Mouse (Mus musculus): ENCODE measurements around the gene 2300002M23Rik. TPM values are rescaled to one million over a fixed set of nuclear protein-coding genes. Genes with fewer than 3 reads are reported as not detected.
A peak's percentile ranks its signal among the peaks of the same experiment; 100 is the strongest.

Gene 2300002M23Rik
- polyA plus RNA-seq, 1 experiment from 2014 or later = not detected

DNA sequence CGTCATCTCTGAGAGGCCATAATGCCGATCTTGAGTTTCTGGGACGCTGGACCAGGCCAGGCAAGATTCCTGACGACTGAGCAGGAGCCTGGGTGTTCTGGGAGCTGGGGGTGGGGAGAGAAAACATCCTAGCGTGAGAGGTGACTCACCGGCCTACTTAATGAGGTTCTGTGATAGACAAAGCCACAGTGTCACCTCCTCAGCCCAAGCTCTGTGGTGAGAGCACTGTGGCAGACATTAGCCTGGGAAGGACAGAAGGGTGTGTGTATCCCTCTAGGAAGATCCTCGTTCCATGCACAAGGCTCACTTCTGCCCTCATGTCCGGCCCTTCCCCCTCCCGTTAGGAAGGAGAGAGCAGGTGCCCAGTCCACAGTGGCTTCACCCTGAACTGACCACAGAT lies 9.9 kb upstream of the 2300002M23Rik start:
- H3K4me2 ChIP-seq (ENCODE audit: low read depth, low read length) = no peak overlapping the region
- no peaks in the 10 kb centered on the region for H3K9me3 ChIP-seq (replicated peaks; ENCODE audit: control insufficient read depth, low read length)
- 80% methylated on average over 9 of the region's 9 CpGs for WGBS
- no peak overlapping the region for H3K9ac ChIP-seq (replicated peaks; ENCODE audit: low read length)
- ATAC-seq (replicated peaks; ENCODE audit: insufficient number of reproducible peaks, low FRiP score, low TSS enrichment, low read depth) = no peak
- H3K4me3 ChIP-seq (ENCODE audit: low read depth, low read length) = no peak overlapping the region
- no peak overlapping the region for H3K27ac ChIP-seq (replicated peaks; ENCODE audit: low read depth, low read length)
- H3K36me3 ChIP-seq (replicated peaks; ENCODE audit: control insufficient read depth, insufficient read depth, low read depth, low read length) = no peaks in the 10 kb centered on the region
- no peak for DNase-seq (ENCODE audit: low spot score)
- no peaks in the 10 kb centered on the region for H3K27me3 ChIP-seq (ENCODE audit: control insufficient read depth, insufficient read depth, low read length)
- no peaks in the 10 kb centered on the region for H3K4me1 ChIP-seq (ENCODE audit: control insufficient read depth, insufficient read depth, low read length)

DNA sequence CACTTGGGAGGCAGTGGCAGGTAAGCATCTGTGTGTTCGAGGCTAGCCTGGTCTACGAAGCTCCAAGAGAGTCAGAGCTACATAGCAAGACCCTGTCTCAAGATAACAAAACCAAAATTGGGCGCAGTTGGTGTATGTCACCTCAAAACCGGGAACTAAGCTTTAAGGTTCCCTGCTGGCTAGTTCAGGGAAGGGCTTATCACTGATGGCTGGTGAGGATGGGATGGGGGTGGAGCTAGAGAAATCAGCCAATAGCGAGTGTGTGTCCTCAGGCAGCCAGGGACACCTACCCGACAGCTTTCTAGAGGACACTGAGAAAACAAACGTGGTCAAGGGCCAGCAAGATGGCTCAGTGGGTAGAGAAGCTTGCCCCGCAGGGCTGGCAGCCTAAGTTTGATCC lies 9.0 kb upstream of the 2300002M23Rik start:
- DNase-seq (ENCODE audit: low spot score) (no peak), ATAC-seq (replicated peaks; ENCODE audit: insufficient number of reproducible peaks, low FRiP score, low TSS enrichment, low read depth) (no peak)
- no peaks in the 10 kb centered on the region for H3K4me1 ChIP-seq (ENCODE audit: control insufficient read depth, insufficient read depth, low read length)
- H3K9ac ChIP-seq (replicated peaks; ENCODE audit: low read length) = no peak overlapping the region
- no peaks in the 10 kb centered on the region for H3K27me3 ChIP-seq (ENCODE audit: control insufficient read depth, insufficient read depth, low read length)
- H3K9me3 ChIP-seq (replicated peaks; ENCODE audit: control insufficient read depth, low read length) = no peaks in the 10 kb centered on the region
- 66% methylated on average over 8 of the region's 8 CpGs for WGBS
- no peak overlapping the region for H3K4me2 ChIP-seq (ENCODE audit: low read depth, low read length)
- no peaks in the 10 kb centered on the region for H3K36me3 ChIP-seq (replicated peaks; ENCODE audit: control insufficient read depth, insufficient read depth, low read depth, low read length)
- no peak overlapping the region for H3K27ac ChIP-seq (replicated peaks; ENCODE audit: low read depth, low read length)
- no peak overlapping the region for H3K4me3 ChIP-seq (ENCODE audit: low read depth, low read length)

- Histone ChIP-seq H3K9me3 (replicated peaks; ENCODE audit: control insufficient read depth, low read length) (no peaks in the 10 kb centered on the region), H3K4me2 (ENCODE audit: low read depth, low read length) (no peak overlapping the region), H3K27ac (replicated peaks; ENCODE audit: low read depth, low read length) (no peak overlapping the region), H3K36me3 (replicated peaks; ENCODE audit: control insufficient read depth, insufficient read depth, low read depth, low read length) (no peaks in the 10 kb centered on the region), H3K4me3 (ENCODE audit: low read depth, low read length) (no peak overlapping the region), H3K9ac (replicated peaks; ENCODE audit: low read length) (no peak overlapping the region), H3K27me3 (ENCODE audit: control insufficient read depth, insufficient read depth, low read length) (peaks cover 18% of the 10 kb centered on the region), H3K4me1 (ENCODE audit: control insufficient read depth, insufficient read depth, low read length) (no peaks in the 10 kb centered on the region)
- DNase-seq (ENCODE audit: low spot score) (no peak), ATAC-seq (replicated peaks; ENCODE audit: insufficient number of reproducible peaks, low FRiP score, low TSS enrichment, low read depth) (no peak)
- WGBS = 18% methylated on average over 9 of the region's 9 CpGs
These were observed 517 bp downstream of the 2300002M23Rik start for GRCm38 (mm10) chr17:35567767-35568166.

DNA sequence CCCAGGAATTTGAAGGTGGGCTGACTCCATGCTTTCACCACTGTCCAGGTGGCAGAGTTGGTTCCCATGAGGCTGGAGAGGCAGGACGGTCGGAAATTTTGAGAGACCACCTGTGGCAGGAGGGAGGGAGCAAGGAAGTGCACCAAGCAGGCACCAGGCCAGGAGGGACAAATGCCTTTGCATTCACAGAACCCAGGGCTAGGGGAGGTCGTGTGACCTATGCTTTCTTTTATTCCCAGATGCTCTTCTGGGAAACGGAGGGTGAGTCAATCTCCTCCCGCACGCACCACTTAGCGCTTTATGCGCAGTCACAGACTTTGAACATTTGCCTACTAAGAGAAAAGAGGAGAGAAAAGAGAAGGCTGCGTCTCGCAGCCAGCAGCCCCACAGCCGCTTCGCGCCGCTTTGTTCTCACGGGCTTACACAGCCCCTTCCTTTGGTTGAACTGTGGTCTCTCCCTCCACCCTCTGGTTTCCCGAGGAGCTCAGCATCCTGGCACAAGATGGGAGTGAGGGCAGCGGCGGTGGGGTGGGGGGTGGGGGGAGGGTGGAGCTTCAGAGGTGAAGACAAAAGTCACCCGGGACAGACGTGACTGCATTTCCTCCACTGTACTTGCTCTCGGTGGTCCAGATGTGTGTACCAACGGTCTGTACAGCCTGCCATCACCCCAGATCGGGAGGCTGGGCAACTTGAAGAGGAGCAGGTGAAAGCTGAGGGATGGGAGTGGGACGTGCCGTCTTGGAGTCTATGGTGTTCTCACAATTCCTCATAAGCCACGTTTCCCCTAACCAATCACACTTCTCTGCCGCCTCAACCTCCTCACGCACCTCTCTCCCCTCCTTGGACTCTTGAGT lies 2.1 kb downstream of the 2300002M23Rik start:
- H3K4me3 ChIP-seq (ENCODE audit: low read depth, low read length) = peak overlapping the region; percentile 21

GRCm38 (mm10) chr17:35570836-35571235 lies 3.6 kb downstream of the 2300002M23Rik start:
- no peaks in the 10 kb centered on the region for H3K9me3 ChIP-seq (replicated peaks; ENCODE audit: control insufficient read depth, low read length)
- no peak overlapping the region for H3K9ac ChIP-seq (replicated peaks; ENCODE audit: low read length)
- H3K36me3 ChIP-seq (replicated peaks; ENCODE audit: control insufficient read depth, insufficient read depth, low read depth, low read length) = no peaks in the 10 kb centered on the region
- H3K4me3 ChIP-seq (ENCODE audit: low read depth, low read length) = no peak overlapping the region
- no peak overlapping the region for H3K27ac ChIP-seq (replicated peaks; ENCODE audit: low read depth, low read length)
- H3K27me3 ChIP-seq (ENCODE audit: control insufficient read depth, insufficient read depth, low read length) = peaks cover 18% of the 10 kb centered on the region
- no peak overlapping the region for H3K4me2 ChIP-seq (ENCODE audit: low read depth, low read length)
- H3K4me1 ChIP-seq (ENCODE audit: control insufficient read depth, insufficient read depth, low read length) = no peaks in the 10 kb centered on the region
- ATAC-seq (replicated peaks; ENCODE audit: insufficient number of reproducible peaks, low FRiP score, low TSS enrichment, low read depth) = no peak
- WGBS = 79% methylated on average over 14 of the region's 14 CpGs
- no peak for DNase-seq (ENCODE audit: low spot score)

More for the DNA sequence above, 2.1 kb downstream of the 2300002M23Rik start:
- Histone ChIP-seq H3K27me3 (ENCODE audit: control insufficient read depth, insufficient read depth, low read length) (peaks cover 18% of the 10 kb centered on the region), H3K9me3 (replicated peaks; ENCODE audit: control insufficient read depth, low read length) (no peaks in the 10 kb centered on the region), H3K9ac (replicated peaks; ENCODE audit: low read length) (peak overlapping the region; percentile 32), H3K4me2 (ENCODE audit: low read depth, low read length) (peak overlapping the region; percentile 49), H3K36me3 (replicated peaks; ENCODE audit: control insufficient read depth, insufficient read depth, low read depth, low read length) (no peaks in the 10 kb centered on the region), H3K27ac (replicated peaks; ENCODE audit: low read depth, low read length) (no peak overlapping the region), H3K4me1 (ENCODE audit: control insufficient read depth, insufficient read depth, low read length) (no peaks in the 10 kb centered on the region)
- WGBS = 2% methylated on average over 28 of the region's 28 CpGs
- DNase-seq (ENCODE audit: low spot score) (peak; percentile 43), ATAC-seq (replicated peaks; ENCODE audit: insufficient number of reproducible peaks, low FRiP score, low TSS enrichment, low read depth) (0 out of 2 replicates have a peak, but pooled peaks have one; percentile 37)

DNA sequence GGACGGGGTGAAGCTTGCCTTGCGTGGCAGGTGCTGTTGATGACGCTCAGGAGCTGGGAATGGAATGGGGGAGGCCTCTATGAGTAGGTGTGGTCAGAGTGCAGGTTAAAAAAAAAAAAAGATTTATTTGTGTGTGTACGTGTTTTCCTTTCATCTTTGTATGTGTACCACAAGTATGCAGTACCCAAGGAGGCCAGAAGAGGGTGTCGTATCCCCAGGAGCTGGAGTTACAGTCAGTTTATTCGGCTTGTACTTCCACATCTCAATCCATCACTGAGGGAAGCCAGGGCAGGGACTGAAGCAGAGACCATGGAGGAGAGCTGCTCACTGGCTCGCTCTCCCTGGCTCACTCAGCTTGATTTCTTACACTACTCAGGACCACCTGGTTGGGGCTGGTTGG lies 4.2 kb downstream of the 2300002M23Rik start:
- H3K9ac ChIP-seq (replicated peaks; ENCODE audit: low read length) = no peak overlapping the region
- DNase-seq (ENCODE audit: low spot score) = no peak
- H3K4me3 ChIP-seq (ENCODE audit: low read depth, low read length) = no peak overlapping the region
- no peaks in the 10 kb centered on the region for H3K4me1 ChIP-seq (ENCODE audit: control insufficient read depth, insufficient read depth, low read length)
- H3K27me3 ChIP-seq (ENCODE audit: control insufficient read depth, insufficient read depth, low read length) = peaks cover 18% of the 10 kb centered on the region
- no peak for ATAC-seq (replicated peaks; ENCODE audit: insufficient number of reproducible peaks, low FRiP score, low TSS enrichment, low read depth)
- WGBS = 94% methylated on average over 7 of the region's 7 CpGs
- no peaks in the 10 kb centered on the region for H3K36me3 ChIP-seq (replicated peaks; ENCODE audit: control insufficient read depth, insufficient read depth, low read depth, low read length)
- H3K27ac ChIP-seq (replicated peaks; ENCODE audit: low read depth, low read length) = no peak overlapping the region
- no peak overlapping the region for H3K4me2 ChIP-seq (ENCODE audit: low read depth, low read length)
- H3K9me3 ChIP-seq (replicated peaks; ENCODE audit: control insufficient read depth, low read length) = no peaks in the 10 kb centered on the region

- ATAC-seq (replicated peaks; ENCODE audit: insufficient number of reproducible peaks, low FRiP score, low TSS enrichment, low read depth) (no peak), DNase-seq (ENCODE audit: low spot score) (peak; percentile 93)
- no peaks in the 10 kb centered on the region for H3K9me3 ChIP-seq (replicated peaks; ENCODE audit: control insufficient read depth, low read length)
- H3K4me2 ChIP-seq (ENCODE audit: low read depth, low read length) = no peak overlapping the region
- H3K4me3 ChIP-seq (ENCODE audit: low read depth, low read length) = no peak overlapping the region
- no peak overlapping the region for H3K27ac ChIP-seq (replicated peaks; ENCODE audit: low read depth, low read length)
- no peaks in the 10 kb centered on the region for H3K27me3 ChIP-seq (ENCODE audit: control insufficient read depth, insufficient read depth, low read length)
- H3K9ac ChIP-seq (replicated peaks; ENCODE audit: low read length) = no peak overlapping the region
- 20% methylated on average over 6 of the region's 6 CpGs for WGBS
- H3K4me1 ChIP-seq (ENCODE audit: control insufficient read depth, insufficient read depth, low read length) = no peaks in the 10 kb centered on the region
- no peaks in the 10 kb centered on the region for H3K36me3 ChIP-seq (replicated peaks; ENCODE audit: control insufficient read depth, insufficient read depth, low read depth, low read length)
These were observed 11.0 kb downstream of the 2300002M23Rik start for GRCm38 (mm10) chr17:35578211-35578610.

DNA sequence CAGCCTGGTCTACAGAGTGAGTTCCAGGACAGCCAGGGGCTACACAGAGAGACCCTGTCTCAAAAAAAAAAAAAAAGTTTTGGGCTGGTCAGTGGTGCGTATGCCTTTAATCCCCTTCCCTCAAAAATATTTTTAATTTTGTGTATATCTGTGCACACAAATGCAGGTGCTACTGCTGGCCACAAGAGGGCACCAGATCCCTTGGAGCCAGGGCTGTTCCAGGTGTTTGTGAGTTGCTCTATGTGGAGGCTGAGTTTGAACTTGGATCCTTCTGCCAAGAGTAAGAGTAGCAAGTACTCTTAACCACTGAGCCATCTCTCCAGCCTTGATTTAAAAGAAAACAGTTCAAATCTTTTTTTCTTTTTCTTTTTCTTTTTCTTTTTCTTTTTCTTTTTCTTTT lies 15.7 kb downstream of the 2300002M23Rik start:
- 100% methylated on average over 1 of the region's 1 CpGs for WGBS
- no peaks in the 10 kb centered on the region for H3K4me1 ChIP-seq (ENCODE audit: control insufficient read depth, insufficient read depth, low read length)
- H3K36me3 ChIP-seq (replicated peaks; ENCODE audit: control insufficient read depth, insufficient read depth, low read depth, low read length) = no peaks in the 10 kb centered on the region
- H3K4me3 ChIP-seq (ENCODE audit: low read depth, low read length) = no peak overlapping the region
- no peak for ATAC-seq (replicated peaks; ENCODE audit: insufficient number of reproducible peaks, low FRiP score, low TSS enrichment, low read depth)
- no peaks in the 10 kb centered on the region for H3K27me3 ChIP-seq (ENCODE audit: control insufficient read depth, insufficient read depth, low read length)
- no peak overlapping the region for H3K9ac ChIP-seq (replicated peaks; ENCODE audit: low read length)
- no peak overlapping the region for H3K4me2 ChIP-seq (ENCODE audit: low read depth, low read length)
- no peak overlapping the region for H3K27ac ChIP-seq (replicated peaks; ENCODE audit: low read depth, low read length)
- no peaks in the 10 kb centered on the region for H3K9me3 ChIP-seq (replicated peaks; ENCODE audit: control insufficient read depth, low read length)
- peak; percentile 26 for DNase-seq (ENCODE audit: low spot score)

Data from embryonic facial prominence, embryonic 11.5 days (tissue).